Mouse (Mus musculus) small intestine, adult 2 months (tissue): ENCODE data around the gene Btnl6. TPM values are rescaled to one million over a fixed set of nuclear protein-coding genes. Genes with fewer than 3 reads are reported as not detected.
"Not testable (repeated sequence)": the region's sequence is repeated elsewhere in the genome, so short reads cannot be mapped to it uniquely, and the experiment has no call there.

Source experiments
- H3K27ac ChIP-seq: fragments of 200-500 bp; 2 replicates; pipeline ENCODE4 v1.5.1; 2012; ENCODE audit warnings: low read depth, low read length, control low read depth, inconsistent platforms; ENCODE audit not compliant: insufficient read depth
- H3K27me3 ChIP-seq: fragments of 200-500 bp; 2 replicates; pipeline ENCODE4 v1.6.1; 2012; ENCODE audit warnings: mild to moderate bottlenecking, moderate library complexity, low read length, inconsistent platforms; ENCODE audit not compliant: control insufficient read depth, insufficient read depth
- H3K36me3 ChIP-seq: fragments of 200-500 bp; 2 replicates; pipeline ENCODE4 v1.6.1; 2012; ENCODE audit warnings: mild to moderate bottlenecking, low read length, control low read depth, inconsistent platforms; ENCODE audit not compliant: control insufficient read depth, insufficient read depth
- H3K4me1 ChIP-seq: fragments of 200-500 bp; 2 replicates; pipeline ENCODE4 v1.6.1; 2012; ENCODE audit warnings: low read length, inconsistent platforms, mixed read lengths; ENCODE audit not compliant: control insufficient read depth, insufficient read depth, insufficient read length
- H3K4me3 ChIP-seq: fragments of 200-500 bp; 2 replicates; pipeline ENCODE4 v1.5.1; 2012; ENCODE audit warnings: low read depth, mild to moderate bottlenecking, control low read depth, inconsistent platforms, low read length, moderate library complexity
- CTCF ChIP-seq: fragments of 200-500 bp; IDR thresholded peaks from 2 replicates; pipeline ENCODE4 v1.5.1; 2012; ENCODE audit warnings: low read depth, mild to moderate bottlenecking, control low read depth, inconsistent platforms, low read length, moderate library complexity, mixed read lengths; ENCODE audit not compliant: insufficient replicate concordance, insufficient read length; ENCODE audit errors: extremely low read depth
- POLR2A ChIP-seq: fragments of 200-500 bp; IDR thresholded peaks from 2 replicates; pipeline ENCODE4 v1.6.1; 2012; ENCODE audit warnings: low read depth, mild to moderate bottlenecking, control low read depth, inconsistent platforms, low read length, moderate library complexity
- WGBS: fragments of 180-500 bp; shearing (Covaris S2); methylation state at CpG from one replicate; pipeline ENCODE4 v1.1.7; 2018; 5-methylcytosine and 5-hydroxymethylcytosine counted together
- polyA plus RNA-seq: library from polyadenylated mRNA; depleted of rRNA; stranded (reverse); fragments of >200 nt; gene quantifications from 2 replicates; pipeline ENCODE4 v1.2.3, GENCODE M21; 2012

The Btnl6 gene
- polyA plus RNA-seq, 1 experiment = 104 TPM

GRCm38 (mm10) chr17:34547601-34548000, 30.4 kb upstream of the Btnl6 start:
- WGBS = 86% methylated on average over 4 of the region's 4 CpGs
- TF ChIP-seq CTCF = no peak
- no peak for TF ChIP-seq POLR2A
- peaks cover 7% of the 10 kb centered on the region; the same call in 1 of the 2 replicates for H3K36me3 ChIP-seq
- H3K27ac ChIP-seq = peak overlapping the region; percentile 56
- H3K27me3 ChIP-seq = no peaks in the 10 kb centered on the region
- peaks cover 3% of the 10 kb centered on the region; the same call in 1 of the 2 replicates for H3K4me1 ChIP-seq
- H3K4me3 ChIP-seq = peak overlapping the region; percentile 63

GRCm38 (mm10) chr17:34546797-34547196, 29.6 kb upstream of the Btnl6 start:
- WGBS = 42% methylated on average over 1 of the region's 1 CpGs
- TF ChIP-seq CTCF (no peak), POLR2A (no peak)
- Histone ChIP-seq H3K27me3 (no peaks in the 10 kb centered on the region), H3K4me3 (peak overlapping the region; percentile 63), H3K4me1 (peaks cover 3% of the 10 kb centered on the region; the same call in 1 of the 2 replicates), H3K36me3 (peaks cover 10% of the 10 kb centered on the region; the same call in 1 of the 2 replicates), H3K27ac (peak overlapping the region; percentile 56)

- peak overlapping the region; percentile 39 for H3K4me3 ChIP-seq
- WGBS = 93% methylated on average over 13 of the region's 13 CpGs
Measured at GRCm38 (mm10) chr17:34543567-34543966, 26.4 kb upstream of the Btnl6 start.

DNA sequence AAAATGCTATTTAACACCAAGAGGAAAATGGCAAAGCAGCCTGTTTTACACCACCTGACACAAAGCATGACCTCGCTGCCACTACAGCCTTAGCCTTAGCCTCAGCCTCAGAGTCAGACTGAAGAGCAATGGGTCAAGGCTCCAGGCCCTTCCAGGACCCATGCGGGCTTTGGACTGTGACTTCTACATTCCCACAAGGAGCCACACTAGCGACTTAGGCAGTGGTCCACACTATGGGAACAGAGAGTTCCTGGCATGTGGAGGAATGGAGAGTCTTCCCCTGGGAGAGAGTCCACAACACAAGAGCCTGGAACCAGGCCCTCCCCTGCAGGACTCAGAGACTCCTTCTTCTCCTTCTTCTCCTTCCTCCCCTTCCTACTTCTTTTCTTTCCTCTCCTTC, 15.5 kb upstream of the Btnl6 start:
- 90% methylated on average over 3 of the region's 3 CpGs for WGBS
- H3K27ac ChIP-seq = no peak overlapping the region
- peaks cover 16% of the 10 kb centered on the region for H3K36me3 ChIP-seq
- TF ChIP-seq CTCF (no peak), POLR2A (no peak)
- H3K27me3 ChIP-seq = no peaks in the 10 kb centered on the region
- H3K4me3 ChIP-seq = no peak overlapping the region
- H3K4me1 ChIP-seq = peaks cover 3% of the 10 kb centered on the region; the same call in 1 of the 2 replicates

More at GRCm38 (mm10) chr17:34543567-34543966, 26.4 kb upstream of the Btnl6 start:
- H3K27ac ChIP-seq, H3K4me1 ChIP-seq, H3K27me3 ChIP-seq: not testable (repeated sequence)
- peaks cover 14% of the 10 kb centered on the region; the same call in 1 of the 2 replicates for H3K36me3 ChIP-seq

DNA sequence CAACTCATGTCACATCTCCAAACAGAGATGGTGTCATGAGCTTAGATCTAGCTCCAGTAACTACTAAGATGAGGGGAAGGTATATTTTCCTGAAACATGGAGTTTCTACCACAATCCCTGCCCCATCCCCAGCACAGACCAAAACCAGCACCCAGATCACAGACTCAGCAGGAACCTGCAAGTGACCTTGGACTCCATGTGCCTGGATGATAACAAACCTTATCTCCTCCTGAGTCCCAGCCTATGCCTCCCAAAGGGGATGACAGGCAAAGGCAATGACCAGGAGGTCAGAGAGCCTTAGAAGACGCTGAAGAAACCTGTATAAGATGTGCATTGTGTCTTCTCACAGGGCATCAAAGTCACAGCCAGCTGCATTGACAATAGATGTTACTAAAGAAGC, 1.8 kb upstream of the Btnl6 start:
- H3K27me3 ChIP-seq = no peaks in the 10 kb centered on the region
- TF ChIP-seq POLR2A (no peak), CTCF (no peak)
- peaks cover 25% of the 10 kb centered on the region for H3K36me3 ChIP-seq
- H3K4me1 ChIP-seq = peaks cover 3% of the 10 kb centered on the region
- WGBS = 25% methylated on average over 1 of the region's 1 CpGs
- H3K27ac ChIP-seq = peak overlapping the region; percentile 94
- H3K4me3 ChIP-seq = no peak overlapping the region

DNA sequence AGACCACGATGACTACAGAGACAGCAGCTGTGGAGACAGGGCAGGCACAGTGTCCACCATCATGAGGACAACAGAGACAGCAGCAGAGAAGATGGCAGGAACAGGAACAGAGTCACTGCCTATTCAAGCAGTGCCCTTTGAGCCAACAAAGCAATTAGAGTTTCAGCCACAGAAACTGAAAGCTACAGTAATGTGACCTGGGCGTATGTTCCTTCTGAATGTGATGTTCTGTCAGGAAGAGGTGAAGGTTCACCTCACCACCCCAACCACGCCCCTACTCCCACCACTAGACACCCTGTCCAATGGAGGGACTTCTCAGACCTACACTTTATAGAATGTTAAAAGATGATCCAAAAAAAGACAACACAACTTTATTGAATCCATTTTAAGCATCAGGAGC, 1.4 kb upstream of the Btnl6 start:
- H3K4me1 ChIP-seq, H3K27me3 ChIP-seq: not testable (repeated sequence)
- Histone ChIP-seq H3K36me3 (peaks cover 30% of the 10 kb centered on the region), H3K4me3 (peak overlapping the region; percentile 69), H3K27ac (peak overlapping the region; percentile 97)
- 27% methylated on average over 3 of the region's 3 CpGs for WGBS
- peak; percentile 37; the same call in 1 of the 2 replicates for TF ChIP-seq POLR2A

DNA sequence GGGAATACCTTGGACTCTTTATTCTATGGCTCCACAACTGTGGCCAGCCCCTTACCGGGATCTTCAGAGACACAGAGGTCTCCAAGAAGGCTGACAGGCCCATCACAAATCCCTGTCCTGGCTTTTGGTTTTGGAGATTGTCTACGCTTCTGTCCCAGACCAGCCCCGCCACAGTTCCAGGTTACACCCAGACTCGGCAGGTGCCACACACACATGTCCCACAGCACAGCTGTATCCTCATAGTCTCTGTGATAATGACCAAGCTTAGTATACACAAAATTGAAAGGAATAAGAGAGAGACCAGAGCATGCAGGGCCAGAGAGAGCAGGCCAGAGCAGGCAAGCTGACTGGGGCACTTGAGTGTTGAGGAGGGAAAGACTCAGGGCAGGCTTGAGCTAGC, 643 bp upstream of the Btnl6 start:
- 33% methylated on average over 4 of the region's 4 CpGs for WGBS
- H3K4me3 ChIP-seq = peak overlapping the region; percentile 69
- peak overlapping the region; percentile 97 for H3K27ac ChIP-seq
- TF ChIP-seq POLR2A (no peak), CTCF (no peak)
- H3K36me3 ChIP-seq = peaks cover 36% of the 10 kb centered on the region
- peaks cover 5% of the 10 kb centered on the region for H3K4me1 ChIP-seq
- no peaks in the 10 kb centered on the region for H3K27me3 ChIP-seq

DNA sequence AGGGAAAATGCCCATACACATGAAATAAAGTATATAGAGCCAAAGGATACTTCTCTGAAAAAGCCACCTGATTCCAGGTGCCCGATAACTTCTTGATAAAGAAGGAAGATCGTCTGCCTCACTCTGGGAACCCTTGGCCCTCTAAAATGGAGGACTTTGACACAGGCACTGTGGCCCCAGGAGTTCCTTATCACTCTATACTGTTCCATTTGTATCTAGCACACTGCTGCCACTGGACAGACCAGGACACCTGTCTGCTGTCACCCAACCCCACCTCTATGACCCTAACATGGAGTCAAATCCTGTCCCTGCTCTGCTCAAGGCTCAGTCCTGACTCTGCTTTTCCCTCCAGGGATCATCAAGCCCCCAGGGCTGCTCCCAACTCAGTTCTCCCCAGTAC, 638 bp downstream of the Btnl6 start:
- Histone ChIP-seq H3K27ac (peak overlapping the region; percentile 97), H3K27me3 (no peaks in the 10 kb centered on the region), H3K4me3 (peak overlapping the region; percentile 69), H3K4me1 (peaks cover 5% of the 10 kb centered on the region), H3K36me3 (peaks cover 47% of the 10 kb centered on the region)
- TF ChIP-seq CTCF = no peak
- no peak; the same call in 1 of the 2 replicates for TF ChIP-seq POLR2A
- WGBS = 21% methylated on average over 2 of the region's 2 CpGs

GRCm38 (mm10) chr17:34511723-34512122, 5.4 kb downstream of the Btnl6 start:
- not testable (repeated sequence) for H3K27me3 ChIP-seq
- WGBS = 56% methylated on average over 1 of the region's 1 CpGs

More at GRCm38 (mm10) chr17:34511723-34512122, 5.4 kb downstream of the Btnl6 start:
- H3K4me3 ChIP-seq, H3K4me1 ChIP-seq, H3K27ac ChIP-seq: not testable (repeated sequence)
- H3K36me3 ChIP-seq = peaks cover 77% of the 10 kb centered on the region
